Mouse (Mus musculus) liver, adult 2 months (tissue): ENCODE results near the gene Cyth3. TPM values are rescaled to one million over a fixed set of nuclear protein-coding genes. Genes with fewer than 3 reads are reported as not detected.

Source experiments
- DNase-seq: peaks from one replicate; pipeline ENCODE4 v3.0.0-alpha.2; 2011; ENCODE audit warnings: low read depth, low spot score; ENCODE audit errors: extremely low read depth
- H3K27ac ChIP-seq: fragments of 200-500 bp; replicated peaks from 2 replicates; pipeline ENCODE4 v1.5.1; 2012; ENCODE audit warnings: low read depth, mild to moderate bottlenecking, control low read depth, inconsistent platforms, low read length; ENCODE audit not compliant: insufficient read depth
- H3K27me3 ChIP-seq: fragments of 200-500 bp; 2 replicates; pipeline ENCODE4 v1.6.1; 2012; ENCODE audit warnings: mild to moderate bottlenecking, moderate library complexity, low read length, inconsistent platforms; ENCODE audit not compliant: control insufficient read depth, insufficient read depth
- H3K36me3 ChIP-seq: fragments of 200-500 bp; 2 replicates; pipeline ENCODE4 v1.6.1; 2012; ENCODE audit warnings: low read length, inconsistent platforms; ENCODE audit not compliant: control insufficient read depth, insufficient read depth
- H3K4me1 ChIP-seq: fragments of 200-500 bp; 2 replicates; pipeline ENCODE4 v1.6.1; 2011; ENCODE audit warnings: low read length; ENCODE audit not compliant: control insufficient read depth, insufficient read depth
- H3K4me3 ChIP-seq: fragments of 200-500 bp; 2 replicates; pipeline ENCODE4 v1.5.1; 2011; ENCODE audit warnings: low read depth, mild to moderate bottlenecking, control low read depth, low read length, moderate library complexity; ENCODE audit not compliant: insufficient read depth
- H3K79me2 ChIP-seq: fragments of 200-500 bp; 2 replicates; pipeline ENCODE4 v1.6.1; 2012; ENCODE audit warnings: inconsistent platforms, mild to moderate bottlenecking, low read length, moderate library complexity; ENCODE audit not compliant: control insufficient read depth, insufficient read depth
- H3K9ac ChIP-seq: fragments of 200-500 bp; 2 replicates; pipeline ENCODE4 v1.6.1; 2012; ENCODE audit warnings: low read depth, mild to moderate bottlenecking, control low read depth, inconsistent platforms, low read length
- CTCF ChIP-seq: fragments of 200-500 bp; IDR thresholded peaks from 2 replicates; pipeline ENCODE4 v1.5.1; 2011; ENCODE audit warnings: low read depth, low read length, control low read depth
- POLR2A ChIP-seq: fragments of 200-500 bp; IDR thresholded peaks from 2 replicates; pipeline ENCODE4 v1.6.1; 2011; ENCODE audit warnings: low read length, control low read depth; ENCODE audit not compliant: insufficient read depth; ENCODE audit errors: extremely low read depth
- WGBS: fragments of 180-500 bp; shearing (Covaris S2); methylation state at CpG from one replicate; pipeline ENCODE4 v1.1.7; 2018; 5-methylcytosine and 5-hydroxymethylcytosine counted together
- polyA plus RNA-seq: library from polyadenylated mRNA; depleted of rRNA; stranded (reverse); fragments of >200 nt; gene quantifications from 2 replicates; pipeline ENCODE4 v1.2.3, GENCODE M21; 2012
- total RNA-seq: library from RNA; depleted of rRNA; stranded (reverse); fragments of >200 nt; gene quantifications from 2 replicates; pipeline ENCODE4 v1.2.3, GENCODE M21; 2014

The Cyth3 gene
- total and polyA plus RNA-seq, 2 experiments = 2.9 to 4.4 TPM

- Histone ChIP-seq H3K27ac (no peak overlapping the region), H3K27me3 (no peaks in the 10 kb centered on the region), H3K36me3 (no peaks in the 10 kb centered on the region), H3K79me2 (no peaks in the 10 kb centered on the region), H3K9ac (no peak overlapping the region), H3K4me3 (no peak overlapping the region), H3K4me1 (no peaks in the 10 kb centered on the region)
- WGBS = 98% methylated on average over 3 of the region's 3 CpGs
- TF ChIP-seq POLR2A = no peak
- TF ChIP-seq CTCF = no peak
- DNase-seq = no peak
Observed at GRCm38 (mm10) chr5:143687589-143687988, 65.3 kb downstream of the Cyth3 start.

GRCm38 (mm10) chr5:143690392-143690791, 68.1 kb downstream of the Cyth3 start:
- WGBS = 87% methylated on average over 9 of the region's 9 CpGs
- H3K36me3 ChIP-seq = no peaks in the 10 kb centered on the region
- H3K4me1 ChIP-seq = no peaks in the 10 kb centered on the region; the same call in 1 of the 2 replicates
- no peak for TF ChIP-seq POLR2A
- no peak for TF ChIP-seq CTCF
- no peak overlapping the region for H3K27ac ChIP-seq
- no peak overlapping the region for H3K4me3 ChIP-seq
- H3K9ac ChIP-seq = no peak overlapping the region
- H3K79me2 ChIP-seq = no peaks in the 10 kb centered on the region
- no peaks in the 10 kb centered on the region for H3K27me3 ChIP-seq
- no peak for DNase-seq

- no peaks in the 10 kb centered on the region for H3K27me3 ChIP-seq
- no peak for TF ChIP-seq POLR2A
- TF ChIP-seq CTCF = no peak
- no peak overlapping the region for H3K27ac ChIP-seq
- no peaks in the 10 kb centered on the region for H3K79me2 ChIP-seq
- WGBS = 97% methylated on average over 5 of the region's 5 CpGs
- no peak for DNase-seq
- H3K9ac ChIP-seq = no peak overlapping the region
- no peak overlapping the region for H3K4me3 ChIP-seq
- no peaks in the 10 kb centered on the region for H3K36me3 ChIP-seq
- H3K4me1 ChIP-seq = no peaks in the 10 kb centered on the region; the same call in 1 of the 2 replicates
Observed at GRCm38 (mm10) chr5:143690926-143691325, 68.7 kb downstream of the Cyth3 start.

GRCm38 (mm10) chr5:143696323-143696722, 74.1 kb downstream of the Cyth3 start:
- Histone ChIP-seq H3K36me3 (no peaks in the 10 kb centered on the region), H3K4me1 (peaks cover 1% of the 10 kb centered on the region; the same call in 1 of the 2 replicates), H3K4me3 (no peak overlapping the region), H3K9ac (no peak overlapping the region), H3K27me3 (no peaks in the 10 kb centered on the region), H3K27ac (no peak overlapping the region), H3K79me2 (no peaks in the 10 kb centered on the region)
- 69% methylated on average over 3 of the region's 3 CpGs for WGBS
- DNase-seq = peak; percentile 67
- TF ChIP-seq POLR2A (no peak), CTCF (peak; percentile 28)

GRCm38 (mm10) chr5:143698454-143698853, 76.2 kb downstream of the Cyth3 start:
- Histone ChIP-seq H3K4me3 (no peak overlapping the region), H3K4me1 (peaks cover 1% of the 10 kb centered on the region; the same call in 1 of the 2 replicates), H3K27me3 (no peaks in the 10 kb centered on the region), H3K27ac (no peak overlapping the region), H3K36me3 (no peaks in the 10 kb centered on the region), H3K79me2 (no peaks in the 10 kb centered on the region), H3K9ac (no peak overlapping the region)
- no peak for TF ChIP-seq POLR2A
- no peak for DNase-seq
- 74% methylated on average over 4 of the region's 4 CpGs for WGBS

- Histone ChIP-seq H3K4me3 (no peak overlapping the region), H3K9ac (no peak overlapping the region), H3K27me3 (no peaks in the 10 kb centered on the region), H3K36me3 (no peaks in the 10 kb centered on the region), H3K27ac (no peak overlapping the region), H3K79me2 (no peaks in the 10 kb centered on the region), H3K4me1 (0 out of 2 replicates have a peak, but pooled peaks cover 1% of the 10 kb centered on the region)
- WGBS = 90% methylated on average over 5 of the region's 5 CpGs
- DNase-seq = no peak
- TF ChIP-seq POLR2A = no peak
- TF ChIP-seq CTCF = no peak
Observed at GRCm38 (mm10) chr5:143700247-143700646, 78.0 kb downstream of the Cyth3 start.
